22 mouse cellular contexts compared by ENCODE assay signal in genomic region chr11:44656916-44657315, GRCm38 (mm10). TPM values are rescaled to one million over a fixed set of nuclear protein-coding genes. Genes with fewer than 3 reads are reported as not detected.
A peak's percentile ranks its signal among the peaks of the same experiment; 100 is the strongest.
DNase-seq lines count a peak whose midpoint lies in the region; ATAC-seq and TF ChIP-seq lines count a peak whose summit lies in the region.
"Had no signal": no experiment of that assay in that cellular context is flagged by ENCODE, and none has a peak within 500 bp of the region (broad histone marks: within the 10 kb centered on the region; RNA-seq: fewer than 3 reads in every experiment).

No protein-coding gene starts in this region.

- peaks cover 32% of the 10 kb centered on the region for H3K4me1 ChIP-seq in forebrain, embryonic 12.5 days
- peaks cover 12% of the 10 kb centered on the region; the same call in 1 of the 2 replicates for H3K4me1 ChIP-seq in forebrain, embryonic 15.5 days
- peaks cover 27% of the 10 kb centered on the region for H3K4me1 ChIP-seq in midbrain, embryonic 11.5 days (ENCODE audit: control insufficient read depth, insufficient read depth, low read length)
- no peaks in the 10 kb centered on the region for H3K4me1 ChIP-seq in midbrain, postnatal 0 days (ENCODE audit: insufficient read depth, low read length)

- H3K9ac ChIP-seq in forebrain, embryonic 12.5 days: no peak overlapping the region
- H3K9ac ChIP-seq in forebrain, embryonic 15.5 days (replicated peaks): no peak overlapping the region
- no peak overlapping the region for H3K9ac ChIP-seq in midbrain, embryonic 11.5 days (ENCODE audit: low read length)
- H3K9ac ChIP-seq in midbrain, postnatal 0 days (replicated peaks; ENCODE audit: low read length, poor library complexity, severe bottlenecking): no peak overlapping the region
- H3K9ac ChIP-seq: embryonic facial prominence, embryonic 12.5 days; limb, embryonic 12.5 days; liver, postnatal 0 days; midbrain, embryonic 13.5 days had no signal

- no peak for TF ChIP-seq CTCF in midbrain, postnatal 0 days (IDR thresholded peaks at IDR 0.05)

- H3K27ac ChIP-seq in forebrain, embryonic 12.5 days: no peak overlapping the region
- no peak overlapping the region for H3K27ac ChIP-seq in forebrain, embryonic 15.5 days (replicated peaks)
- H3K27ac ChIP-seq in midbrain, embryonic 11.5 days (ENCODE audit: low read depth, low read length): no peak overlapping the region
- no peak overlapping the region for H3K27ac ChIP-seq in midbrain, postnatal 0 days (ENCODE audit: low read depth, low read length)
- H3K27ac ChIP-seq: embryonic facial prominence, embryonic 12.5 days; limb, embryonic 12.5 days; stomach, postnatal 0 days had no signal

- H3K4me2 ChIP-seq in forebrain, embryonic 12.5 days: no peak overlapping the region
- no peak overlapping the region for H3K4me2 ChIP-seq in forebrain, embryonic 15.5 days (replicated peaks)
- no peak overlapping the region for H3K4me2 ChIP-seq in midbrain, embryonic 11.5 days
- H3K4me2 ChIP-seq in midbrain, postnatal 0 days (ENCODE audit: low read depth, low read length, poor library complexity, severe bottlenecking): no peak overlapping the region
- H3K4me2 ChIP-seq: embryonic facial prominence, embryonic 12.5 days; limb, embryonic 12.5 days; liver, embryonic 11.5 days; midbrain, embryonic 13.5 days had no signal

- peak; percentile 62; the same call in 1 of the 2 replicates for ATAC-seq in forebrain, embryonic 12.5 days (ENCODE audit: low FRiP score)
- no peak for ATAC-seq in forebrain, embryonic 15.5 days (replicated peaks)
- ATAC-seq in midbrain, embryonic 11.5 days (ENCODE audit: low FRiP score): peak; percentile 67
- ATAC-seq in midbrain, postnatal 0 days (ENCODE audit: low FRiP score): no peak
- ATAC-seq in CD4-positive, CD25-positive, alpha-beta regulatory T cell, adult 4 months: no peak
- ATAC-seq: liver, postnatal 0 days; midbrain, embryonic 13.5 days had no signal

- H3K4me3 ChIP-seq in forebrain, embryonic 12.5 days (replicated peaks): no peak overlapping the region
- H3K4me3 ChIP-seq in forebrain, embryonic 15.5 days: no peak overlapping the region
- H3K4me3 ChIP-seq in midbrain, embryonic 11.5 days (ENCODE audit: low read depth, low read length): no peak overlapping the region
- no peak overlapping the region for H3K4me3 ChIP-seq in midbrain, postnatal 0 days (ENCODE audit: low read depth, low read length)
- H3K4me3 ChIP-seq: embryonic facial prominence, embryonic 12.5 days; limb, embryonic 12.5 days; midbrain, embryonic 13.5 days had no signal

- H3K27me3 ChIP-seq in forebrain, embryonic 12.5 days: peaks cover 68% of the 10 kb centered on the region
- peaks cover 51% of the 10 kb centered on the region for H3K27me3 ChIP-seq in forebrain, embryonic 15.5 days
- no peaks in the 10 kb centered on the region for H3K27me3 ChIP-seq in midbrain, embryonic 11.5 days (ENCODE audit: control insufficient read depth, insufficient read depth, low read length)
- no peaks in the 10 kb centered on the region for H3K27me3 ChIP-seq in midbrain, postnatal 0 days (ENCODE audit: insufficient read depth, low read length)
- H3K27me3 ChIP-seq: embryonic facial prominence, embryonic 12.5 days; limb, embryonic 12.5 days; midbrain, embryonic 13.5 days had no signal

- H3K36me3 ChIP-seq in forebrain, embryonic 12.5 days (replicated peaks): no peaks in the 10 kb centered on the region
- no peaks in the 10 kb centered on the region for H3K36me3 ChIP-seq in forebrain, embryonic 15.5 days
- no peaks in the 10 kb centered on the region for H3K36me3 ChIP-seq in midbrain, embryonic 11.5 days (ENCODE audit: control insufficient read depth, insufficient read depth, low read length)
- no peaks in the 10 kb centered on the region for H3K36me3 ChIP-seq in midbrain, postnatal 0 days (ENCODE audit: insufficient read depth, low read length)
- H3K36me3 ChIP-seq: embryonic facial prominence, embryonic 12.5 days; limb, embryonic 12.5 days; midbrain, embryonic 13.5 days had no signal

- DNase-seq in midbrain, embryonic 11.5 days (ENCODE audit: low spot score, missing footprints): peak; percentile 90
- no peak for DNase-seq in midbrain, postnatal 0 days (ENCODE audit: low spot score)
- peak; percentile 78 for DNase-seq in A20 (ENCODE audit: low read depth, low spot score)
- DNase-seq in embryo, embryonic 10.5 days (ENCODE audit: low spot score): peak; percentile 69
- no peak for DNase-seq in lung, adult 18-20 months
- DNase-seq: adrenal gland, adult 2 months; cerebellum, adult 8-10 months; kidney, adult 18-20 months; kidney, postnatal 4 days; liver, postnatal 0 days; lung, postnatal 10 days; right cerebral cortex, adult 18-20 months; right cerebral cortex, postnatal 4 days had no signal

- H3K9me3 ChIP-seq in forebrain, embryonic 12.5 days: no peaks in the 10 kb centered on the region
- H3K9me3 ChIP-seq in forebrain, embryonic 15.5 days: no peaks in the 10 kb centered on the region
- no peaks in the 10 kb centered on the region for H3K9me3 ChIP-seq in midbrain, embryonic 11.5 days (ENCODE audit: control insufficient read depth, low read length)
- H3K9me3 ChIP-seq in midbrain, postnatal 0 days (ENCODE audit: low read length): no peaks in the 10 kb centered on the region
- H3K9me3 ChIP-seq: embryonic facial prominence, embryonic 12.5 days; limb, embryonic 12.5 days; midbrain, embryonic 13.5 days had no signal

RNA-seq across cellular contexts. Expression of gene Ebf1, which starts 39.8 kb away (rescaled TPM):
- polyA plus RNA-seq in forebrain, embryonic 12.5 days (2016; fragmentation: Nextera tagmentation; extraction: Ambion mirVana): 26.8 and 27.2 TPM in 2 replicates
- 35.6 and 44.7 TPM in 2 replicates for polyA plus RNA-seq in forebrain, embryonic 15.5 days (2015; fragmentation: Nextera tagmentation; extraction: Ambion mirVana)
- polyA plus RNA-seq in midbrain, embryonic 11.5 days (2014; fragmentation: Nextera tagmentation; extraction: Ambion mirVana): 73.8 and 79.2 TPM in 2 replicates
- 27.1 and 27.2 TPM in 2 replicates for total RNA-seq in midbrain, postnatal 0 days (2014; rRNA removed)
- polyA plus RNA-seq in midbrain, postnatal 0 days (2015; fragmentation: Nextera tagmentation; extraction: Ambion mirVana): 30.0 and 30.5 TPM in 2 replicates
- 1 to 10 TPM in 1 of 2 experiments, under 1 TPM in 1; 0.30 to 3.9 TPM for polyA plus RNA-seq in CD4-positive, CD25-positive, alpha-beta regulatory T cell, adult 4 months (2017; shearing (Covaris generic))
- total RNA-seq: MEL had no signal

Comparison
In these comparisons a context has a peak if more than half of its experiments do, and no peak if none do; other contexts are left out.
1. ATAC-seq: peak in forebrain, embryonic 12.5 days (single experiment) and midbrain, embryonic 11.5 days (single experiment); none in forebrain, embryonic 15.5 days (single experiment), midbrain, postnatal 0 days (single experiment) and CD4-positive, CD25-positive, alpha-beta regulatory T cell, adult 4 months (single experiment).
2. DNase-seq: peak in midbrain, embryonic 11.5 days (single experiment), A20 (single experiment) and embryo, embryonic 10.5 days (single experiment); none in midbrain, postnatal 0 days (single experiment) and lung, adult 18-20 months (0 of 2).